Mouse (Mus musculus) WW6 (cell line): Measurements from ENCODE around the gene Lce1a2.
"Not testable (repeated sequence)": the region's sequence is repeated elsewhere in the genome, so short reads cannot be mapped to it uniquely, and the experiment has no call there.

Experiments used
- DNase-seq: peaks from one replicate; pipeline ENCODE4 v3.0.0-alpha.2; 2013; ENCODE audit warnings: low read depth, low spot score

Gene Lce1a2

DNA sequence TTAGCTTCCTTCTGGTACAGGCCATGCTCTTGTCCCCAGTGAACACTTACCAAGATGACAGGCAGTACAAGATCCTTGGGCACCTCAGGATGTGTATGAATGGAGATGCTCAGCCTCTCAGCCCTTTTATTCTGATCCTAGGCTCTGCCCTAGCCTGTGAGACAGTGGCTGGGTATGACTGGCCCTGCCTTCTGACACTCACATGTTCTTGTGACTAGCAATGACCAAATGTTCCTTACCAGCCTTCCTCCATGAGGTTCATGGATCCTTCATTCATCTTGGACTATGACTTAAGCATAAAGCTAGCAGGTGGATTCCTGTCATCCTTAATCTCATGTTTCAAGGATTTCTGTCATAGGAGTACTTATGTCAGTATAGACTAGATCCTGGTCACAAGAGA lies at the start of gene Lce1a2:
Gene Lce1a2 (minus strand): TSS at position 101 of the 400 bp plus-strand sequence.
- no peak for DNase-seq

DNA sequence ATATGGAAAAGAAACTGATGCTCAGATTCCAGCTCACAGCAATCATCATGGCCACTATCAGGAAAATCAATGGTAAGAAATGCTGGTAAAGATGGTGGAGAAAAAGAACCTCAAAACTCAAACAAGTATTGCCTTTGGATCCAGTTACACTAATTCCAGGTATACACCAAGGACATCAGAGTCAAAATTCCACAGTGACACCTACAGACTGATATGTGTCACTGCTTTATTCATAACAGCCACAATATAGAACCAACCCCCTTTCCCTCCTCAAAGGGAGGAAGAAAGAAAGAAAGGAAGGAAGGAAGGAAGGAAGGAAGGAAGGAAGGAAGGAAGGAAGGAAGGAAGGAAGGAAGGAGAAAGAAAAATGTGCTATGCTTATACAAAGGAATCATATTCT lies 45.0 kb upstream of the Lce1a2 start:
- no peak for DNase-seq

DNA sequence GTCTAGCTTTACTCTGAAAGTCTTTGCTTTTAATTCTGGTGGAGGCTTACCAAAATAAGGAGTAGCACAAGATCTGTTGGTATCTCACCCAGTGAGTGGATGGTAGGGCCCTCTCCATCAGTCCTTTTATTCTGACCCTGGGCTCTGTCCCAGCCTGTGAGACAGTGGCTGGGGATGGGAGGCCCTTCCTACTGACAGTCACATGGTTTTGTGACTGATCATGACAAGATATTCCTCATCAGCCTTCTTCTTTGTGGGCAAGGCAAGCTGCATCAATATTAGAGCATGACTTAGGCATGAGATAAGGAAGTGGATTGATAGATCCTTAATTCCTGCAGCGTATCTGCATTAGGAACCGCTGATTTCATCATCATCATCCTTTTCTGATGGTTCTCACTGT lies 38.9 kb upstream of the Lce1a2 start, which contains the start of gene Lce1e:
Gene Lce1e (minus strand): TSS at position 101 of the 400 bp plus-strand sequence.
- no peak for DNase-seq

DNA sequence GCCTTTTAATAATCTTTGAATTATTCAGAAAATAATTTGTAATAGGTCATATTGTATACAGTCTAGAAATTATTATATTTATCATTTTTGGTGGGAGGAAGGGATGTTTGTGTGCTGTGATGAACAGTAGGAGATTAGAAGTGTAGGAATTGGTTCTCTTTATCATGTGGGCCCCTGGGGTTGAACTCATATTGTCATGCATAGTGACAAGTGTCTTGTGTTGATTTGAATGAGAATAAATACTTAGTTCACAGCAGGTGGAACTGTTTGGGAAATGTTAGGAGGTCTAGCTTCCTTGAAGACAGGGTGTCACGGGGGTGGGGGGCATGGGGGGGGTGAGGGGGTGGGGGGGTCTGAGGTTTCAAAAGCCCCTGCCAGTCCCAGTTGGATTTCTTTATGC lies 24.5 kb upstream of the Lce1a2 start:
- no peak for DNase-seq

DNA sequence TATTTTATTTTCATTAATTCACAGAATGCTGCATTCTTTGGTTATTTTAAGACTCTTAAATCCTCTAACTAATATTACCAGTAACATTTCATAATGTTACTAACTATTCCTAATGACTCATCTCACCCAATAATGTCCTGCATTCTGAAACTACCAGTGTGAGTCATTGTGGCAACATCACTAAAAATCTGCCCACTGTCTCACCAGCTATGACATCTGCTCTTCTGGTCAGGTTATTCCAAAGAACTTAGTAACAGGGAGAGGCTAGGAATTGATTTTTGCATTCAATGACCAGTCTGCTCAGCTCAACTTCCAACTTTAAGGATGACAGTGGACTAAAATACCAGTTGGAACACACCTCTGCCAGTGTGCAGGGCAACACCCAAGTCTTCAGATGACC lies 21.6 kb upstream of the Lce1a2 start:
- DNase-seq = no peak

DNA sequence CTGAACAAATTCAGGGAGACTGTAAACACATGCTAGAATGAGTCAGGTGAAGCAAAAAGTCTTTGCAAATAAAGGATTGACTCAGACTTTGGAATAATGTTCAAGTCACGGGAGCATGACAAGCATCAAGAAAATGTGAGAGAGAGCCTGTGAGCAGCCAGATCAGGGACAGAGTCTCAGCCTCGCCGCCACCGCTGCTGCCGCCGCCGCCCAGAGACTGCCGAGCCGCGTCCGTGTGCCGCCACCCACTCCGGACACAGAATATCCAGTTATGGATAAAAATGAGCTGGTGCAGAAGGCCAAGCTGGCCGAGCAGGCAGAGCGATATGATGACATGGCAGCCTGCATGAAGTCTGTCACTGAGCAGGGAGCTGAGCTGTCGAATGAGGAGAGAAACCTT lies 19.0 kb upstream of the Lce1a2 start:
- not testable (repeated sequence) for DNase-seq

DNA sequence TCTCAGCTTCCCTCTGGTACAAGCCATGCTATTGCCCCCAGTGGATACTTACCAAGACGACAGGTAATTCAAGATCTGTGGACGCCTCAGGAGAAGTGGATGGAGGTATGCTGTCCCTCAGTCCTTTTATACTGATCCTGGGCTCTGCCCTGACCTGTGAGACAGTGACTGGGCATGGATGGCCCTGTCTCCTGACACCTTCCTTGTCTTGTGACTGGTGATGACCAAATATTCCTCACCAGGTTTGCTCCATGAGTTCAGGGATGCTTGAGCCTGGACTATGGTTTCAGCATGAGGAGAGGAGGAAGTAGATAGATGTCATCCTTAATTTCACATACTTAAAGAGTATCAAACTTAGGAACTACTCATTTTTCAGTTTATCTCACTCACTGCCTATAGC lies 17.0 kb upstream of the Lce1a2 start, which contains the start of gene Lce1d:
Gene Lce1d (minus strand): TSS at position 101 of the 400 bp plus-strand sequence.
- no peak for DNase-seq

DNA sequence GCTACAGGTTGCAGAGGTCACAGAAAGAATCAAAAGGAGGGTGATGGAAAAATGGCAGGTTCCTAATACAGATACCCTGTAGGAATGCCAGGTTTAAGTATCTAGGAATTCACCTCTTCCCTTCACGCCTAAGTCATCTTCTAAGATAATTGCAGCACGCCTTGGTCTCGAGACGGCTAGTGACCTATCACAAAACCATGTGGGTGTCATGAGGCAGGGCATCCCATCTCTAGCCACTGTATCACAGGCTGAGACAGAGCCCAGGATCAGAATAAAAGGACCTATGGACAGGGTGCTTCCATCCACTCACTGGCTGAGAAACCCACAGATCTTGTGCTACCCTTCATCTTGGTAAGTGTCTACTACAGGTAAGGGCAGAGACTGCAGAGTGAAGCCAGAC lies 8.8 kb upstream of the Lce1a2 start, which contains the start of gene Lce1c:
Gene Lce1c (plus strand): TSS at position 301 of the 400 bp plus-strand sequence.
- DNase-seq = no peak

DNA sequence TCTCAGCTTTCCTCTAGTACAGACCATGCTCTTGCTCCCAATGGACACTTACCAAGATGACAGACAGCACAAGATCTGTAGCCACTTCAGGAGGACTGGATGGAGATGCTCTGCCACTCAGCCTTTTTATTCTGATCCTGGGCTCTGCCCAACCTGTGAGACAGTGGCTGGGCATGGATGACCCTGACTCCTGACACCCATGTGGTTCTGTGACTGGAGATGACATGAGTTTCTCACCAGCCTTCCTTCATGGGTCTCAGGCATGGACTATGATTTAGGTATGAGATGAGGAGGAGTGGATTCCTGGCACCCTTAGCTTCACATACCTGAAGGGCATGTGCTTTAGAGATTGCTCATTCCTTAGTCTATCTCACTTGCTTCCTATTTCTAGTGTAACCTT lies 13.3 kb downstream of the Lce1a2 start, which contains the start of gene Lce1b:
Gene Lce1b (minus strand): TSS at position 101 of the 400 bp plus-strand sequence.
- no peak for DNase-seq

DNA sequence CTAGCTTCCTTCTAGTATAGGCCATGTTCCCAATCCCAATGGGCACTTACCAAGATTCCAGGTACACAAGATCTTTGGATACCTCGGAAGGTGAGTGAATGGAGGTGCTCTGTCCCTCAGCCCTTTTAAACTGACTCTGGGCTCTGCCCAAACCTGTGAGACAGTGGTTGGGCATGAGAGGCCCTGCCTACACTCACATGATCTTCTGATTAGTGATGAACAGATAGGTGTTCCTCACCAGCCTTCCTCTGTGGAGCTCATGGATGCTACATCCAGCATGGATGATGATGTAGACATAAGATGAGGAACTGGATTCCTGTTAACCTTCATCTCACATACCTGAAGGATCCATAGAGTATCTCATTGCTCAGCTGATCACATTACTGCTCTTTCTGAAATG lies 21.9 kb downstream of the Lce1a2 start, which contains the start of gene Lce1a1:
Gene Lce1a1 (minus strand): TSS at position 101 of the 400 bp plus-strand sequence.
- no peak for DNase-seq

DNA sequence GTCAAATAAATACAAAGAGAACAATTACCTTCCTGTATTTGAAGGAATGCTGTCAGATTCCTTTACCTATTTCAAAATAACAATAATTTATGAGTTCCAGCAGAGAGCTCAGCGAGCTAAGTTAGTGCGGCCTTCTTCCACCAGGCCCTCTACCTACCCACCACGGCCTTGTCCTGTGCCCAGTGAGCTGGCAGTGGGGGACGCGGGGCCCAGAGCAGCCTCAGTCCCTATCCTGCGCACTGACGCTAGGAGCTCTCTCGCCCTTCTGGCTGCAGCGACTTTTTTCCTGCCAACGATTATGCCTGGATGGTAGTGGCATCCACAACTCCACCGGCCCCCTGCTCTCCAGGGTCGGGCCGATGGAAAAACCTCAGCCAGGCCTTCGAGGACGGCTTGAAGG lies 30.3 kb downstream of the Lce1a2 start:
- no peak for DNase-seq

DNA sequence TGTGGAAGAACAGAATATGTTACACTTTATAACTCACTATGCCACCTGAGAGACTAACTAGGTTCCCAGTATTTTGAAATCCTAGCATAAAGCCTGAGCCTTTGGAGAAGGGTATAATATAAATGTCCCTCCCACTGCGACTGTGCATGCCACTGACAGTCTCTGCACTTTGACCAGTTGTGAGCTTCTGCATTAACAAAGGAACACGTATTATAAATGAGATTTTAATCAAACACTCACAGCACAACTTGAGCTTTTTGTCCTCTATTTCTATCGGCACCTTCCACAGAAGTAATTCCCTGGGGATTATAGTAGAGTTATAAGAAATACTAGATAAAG lies 31.5 kb downstream of the Lce1a2 start:
- DNase-seq = no peak

DNA sequence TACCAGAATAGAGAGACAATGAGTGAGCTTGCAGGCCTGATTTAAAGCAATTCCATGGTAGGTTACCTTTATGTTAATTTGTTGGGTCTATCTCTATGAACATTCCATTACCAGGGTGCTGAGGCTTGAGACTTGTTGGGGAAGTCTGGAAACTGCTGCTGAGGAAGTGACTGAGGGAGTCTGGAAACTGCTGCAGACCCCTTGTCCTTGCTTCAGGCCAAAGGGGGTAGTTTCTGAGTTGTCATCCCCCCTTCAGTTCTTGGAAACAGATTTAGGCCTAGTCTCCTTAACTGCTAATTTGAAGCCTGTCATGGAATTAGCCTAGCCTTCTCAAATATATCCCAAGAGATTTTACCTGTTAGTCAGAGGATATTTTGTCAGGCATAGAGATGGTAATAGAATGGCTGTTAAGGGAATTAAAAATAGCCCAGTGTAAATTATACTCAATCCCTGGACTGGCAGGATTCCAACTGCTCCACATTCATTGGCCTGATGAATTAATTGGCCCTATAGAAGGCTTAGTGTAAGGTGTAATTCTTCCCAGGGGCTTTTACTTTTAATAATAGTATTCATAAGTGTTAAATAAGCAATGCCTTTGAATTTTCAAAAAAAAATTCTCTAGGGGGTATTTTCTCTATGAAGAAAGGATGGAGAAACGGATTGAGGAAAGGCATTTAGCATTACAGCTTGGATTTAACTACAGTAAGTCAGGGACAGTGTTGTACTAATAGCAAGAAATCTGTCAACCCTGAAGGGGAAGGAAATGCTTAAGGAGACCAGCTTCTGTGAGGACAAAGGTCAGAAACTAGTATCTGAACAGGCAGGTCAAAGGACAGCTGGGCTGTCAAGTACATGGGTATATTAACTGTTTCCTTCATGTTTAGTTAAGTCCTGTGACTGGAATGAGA lies 32.1 kb downstream of the Lce1a2 start:
- no peak for DNase-seq

DNA sequence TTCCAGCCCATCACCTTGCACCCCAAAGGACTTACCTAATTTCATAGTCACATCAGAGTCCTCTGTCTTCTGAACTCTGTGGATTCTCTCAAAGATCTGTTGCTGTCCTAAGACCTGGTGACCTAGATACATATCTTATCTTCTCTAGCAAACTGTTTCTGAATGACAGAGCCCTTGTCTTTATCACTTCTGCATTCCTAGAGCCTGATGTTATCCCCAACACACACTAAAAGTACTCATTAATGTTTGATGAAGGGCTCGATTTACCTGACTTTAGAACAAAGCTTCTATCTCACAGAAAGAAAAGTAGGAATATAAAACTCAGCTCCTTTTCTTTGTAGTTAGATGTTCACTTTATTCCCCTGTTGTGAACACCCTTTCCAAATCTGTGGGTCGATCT lies 48.6 kb downstream of the Lce1a2 start, which contains the start of gene Lce6a:
Gene Lce6a (minus strand): TSS at position 101 of the 400 bp plus-strand sequence.
- DNase-seq = no peak
